Mouse (Mus musculus): ENCODE results near the gene Mindy1. TPM values are rescaled to one million over a fixed set of nuclear protein-coding genes. Genes with fewer than 3 reads are reported as not detected.

Gene Mindy1
- total RNA-seq, 2 experiments from 2014 or later, result 26.2 to 28.5 TPM

GRCm38 (mm10) chr3:95266052-95266451 is 15.1 kb upstream of the Mindy1 start:
- DNase-seq (ENCODE audit: low spot score in 2 of 2), result no peak

- DNase-seq (ENCODE audit: low spot score in 2 of 2), result no peak
These were observed 13.3 kb upstream of the Mindy1 start for GRCm38 (mm10) chr3:95267855-95268254.

GRCm38 (mm10) chr3:95269789-95270188 is 11.4 kb upstream of the Mindy1 start:
- peak in 1 of 2 experiments; percentile 26 for DNase-seq (ENCODE audit: low spot score in 2 of 2)

- no peak for DNase-seq (ENCODE audit: low spot score in 2 of 2)
These were observed 10.3 kb upstream of the Mindy1 start for GRCm38 (mm10) chr3:95270766-95271364.

GRCm38 (mm10) chr3:95273471-95273870 is 7.7 kb upstream of the Mindy1 start:
- no peak for DNase-seq (ENCODE audit: low spot score in 2 of 2)

- DNase-seq (ENCODE audit: low spot score in 2 of 2), result no peak
These were observed 6.7 kb upstream of the Mindy1 start for GRCm38 (mm10) chr3:95274453-95274852.

GRCm38 (mm10) chr3:95275161-95275560 is 6.0 kb upstream of the Mindy1 start:
- DNase-seq (ENCODE audit: low spot score in 2 of 2), result no peak

GRCm38 (mm10) chr3:95276428-95276934 is 4.7 kb upstream of the Mindy1 start:
- no peak for DNase-seq (ENCODE audit: low spot score in 2 of 2)

GRCm38 (mm10) chr3:95277149-95277551 is 4.0 kb upstream of the Mindy1 start:
- DNase-seq (ENCODE audit: low spot score in 2 of 2), result no peak

- DNase-seq (ENCODE audit: low spot score in 2 of 2), result peak in 1 of 2 experiments; percentile 16
These were observed 398 bp upstream of the Mindy1 start for GRCm38 (mm10) chr3:95280747-95281146.

GRCm38 (mm10) chr3:95282381-95282864 is 1.3 kb downstream of the Mindy1 start:
- peak; percentile 22 to 25 for DNase-seq (ENCODE audit: low spot score in 2 of 2)

- peak; percentile 67 to 72 for DNase-seq (ENCODE audit: low spot score in 2 of 2)
These were observed 1.9 kb downstream of the Mindy1 start for GRCm38 (mm10) chr3:95282865-95283588.

- no peak for DNase-seq (ENCODE audit: low spot score in 2 of 2)
These were observed 2.4 kb downstream of the Mindy1 start for GRCm38 (mm10) chr3:95283589-95283941.

GRCm38 (mm10) chr3:95284062-95284461 is 2.9 kb downstream of the Mindy1 start:
- DNase-seq (ENCODE audit: low spot score in 2 of 2), result no peak

- no peak for DNase-seq (ENCODE audit: low spot score in 2 of 2)
These were observed 3.5 kb downstream of the Mindy1 start for GRCm38 (mm10) chr3:95284501-95285281.

GRCm38 (mm10) chr3:95285390-95285789 is 4.2 kb downstream of the Mindy1 start:
- DNase-seq (ENCODE audit: low spot score in 2 of 2), result no peak

GRCm38 (mm10) chr3:95286011-95286410 is 4.9 kb downstream of the Mindy1 start:
- DNase-seq (ENCODE audit: low spot score in 2 of 2), result no peak

GRCm38 (mm10) chr3:95286510-95286909 is 5.4 kb downstream of the Mindy1 start:
- no peak for DNase-seq (ENCODE audit: low spot score in 2 of 2)

- DNase-seq (ENCODE audit: low spot score in 2 of 2), result no peak
These were observed 6.4 kb downstream of the Mindy1 start for GRCm38 (mm10) chr3:95287541-95287940.

- DNase-seq (ENCODE audit: low spot score in 2 of 2), result no peak
These were observed 8.3 kb downstream of the Mindy1 start for GRCm38 (mm10) chr3:95289419-95289818.

- DNase-seq (ENCODE audit: low spot score in 2 of 2), result no peak
These were observed 9.0 kb downstream of the Mindy1 start for GRCm38 (mm10) chr3:95290156-95290555.

GRCm38 (mm10) chr3:95291041-95291440 is 9.9 kb downstream of the Mindy1 start:
- DNase-seq (ENCODE audit: low spot score in 2 of 2), result no peak

Measured in layer of hippocampus, postnatal 14 days (tissue).